Mouse (Mus musculus) layer of hippocampus, adult 8-10 months (tissue): ENCODE measurements at regions not wholly inside any gene's neighbourhood (a gene's known extent, or its start where the extent isn't known, plus 50 kb on each side); places are given as distances from the start of the nearest gene placed in this dataset.

Source experiments
- DNase-seq, 2 experiments: peaks; one replicate each; pipeline ENCODE4 v3.0.0; 2022; ENCODE audit warnings: low spot score in 2 of 2

- DNase-seq, result no peak
Measured at GRCm38 (mm10) chr16:64166676-64167407, 302.9 kb upstream of the Epha3 start.

GRCm38 (mm10) chr16:64166036-64166435, 302.1 kb upstream of the Epha3 start:
- no peak for DNase-seq

GRCm38 (mm10) chr16:64145687-64146535, 281.9 kb upstream of the Epha3 start:
- DNase-seq, result no peak
